ENCODE assay signal across 10 mouse cellular contexts in genomic region chr9:99632264-99632663, GRCm38 (mm10). TPM values are rescaled to one million over a fixed set of nuclear protein-coding genes. Genes with fewer than 3 reads are reported as not detected.
DNase-seq lines count a peak whose midpoint lies in the region; ATAC-seq lines count a peak whose summit lies in the region.
"Had no signal": no experiment of that assay in that cellular context is flagged by ENCODE, and none has a peak within 500 bp of the region (broad histone marks: within the 10 kb centered on the region; RNA-seq: fewer than 3 reads in every experiment).

No protein-coding gene starts in this region.

- peak overlapping the region; percentile 63; the same call in 1 of the 2 replicates for H3K4me3 ChIP-seq in embryonic facial prominence, embryonic 15.5 days (replicated peaks)
- peak overlapping the region; percentile 10; the same call in 1 of the 2 replicates for H3K4me3 ChIP-seq in midbrain, embryonic 12.5 days

- H3K4me2 ChIP-seq in embryonic facial prominence, embryonic 15.5 days (replicated peaks), result peak overlapping the region; percentile 38
- peak overlapping the region; percentile 32 for H3K4me2 ChIP-seq in midbrain, embryonic 12.5 days (replicated peaks)

- peaks cover 33% of the 10 kb centered on the region for H3K4me1 ChIP-seq in embryonic facial prominence, embryonic 15.5 days
- peaks cover 32% of the 10 kb centered on the region for H3K4me1 ChIP-seq in midbrain, embryonic 12.5 days

- H3K36me3 ChIP-seq in embryonic facial prominence, embryonic 15.5 days, result peaks cover 39% of the 10 kb centered on the region
- H3K36me3 ChIP-seq in midbrain, embryonic 12.5 days, result peaks cover 12% of the 10 kb centered on the region
- H3K36me3 ChIP-seq: G1E had no signal

- peak overlapping the region; percentile 61 for H3K27ac ChIP-seq in embryonic facial prominence, embryonic 15.5 days (replicated peaks)
- H3K27ac ChIP-seq in midbrain, embryonic 12.5 days (replicated peaks), result 0 out of 2 replicates have a peak overlapping the region, but pooled peaks have one; percentile 30

- DNase-seq in layer of hippocampus, postnatal 10 days (ENCODE audit: low spot score in 2 of 2), result peak; percentile 25 to 34
- no peak for DNase-seq in layer of hippocampus, adult 9-11 months
- DNase-seq in kidney, adult 18-20 months, result peak; percentile 61
- DNase-seq in adrenal gland, postnatal 4 days (ENCODE audit: low spot score in 2 of 2), result no peak
- DNase-seq in ovary, postnatal 10 days (ENCODE audit: low spot score), result no peak

- ATAC-seq in embryonic facial prominence, embryonic 15.5 days (ENCODE audit: insufficient number of reproducible peaks, low FRiP score, low TSS enrichment, low read depth), result peak; percentile 44; the same call in 1 of the 2 replicates
- ATAC-seq in midbrain, embryonic 12.5 days (ENCODE audit: low FRiP score, low read depth), result no peak
- no peak for ATAC-seq in inflammation-experienced regulatory T-cells, adult 6 months

- no peak overlapping the region for H3K9ac ChIP-seq in embryonic facial prominence, embryonic 15.5 days
- no peak overlapping the region for H3K9ac ChIP-seq in midbrain, embryonic 12.5 days (replicated peaks)

- WGBS in embryonic facial prominence, embryonic 15.5 days, result 31% methylated on average over 8 of the region's 8 CpGs
- WGBS in midbrain, embryonic 12.5 days, result 40% methylated on average over 8 of the region's 8 CpGs

- H3K27me3 ChIP-seq in embryonic facial prominence, embryonic 15.5 days, result no peaks in the 10 kb centered on the region
- H3K27me3 ChIP-seq in midbrain, embryonic 12.5 days, result no peaks in the 10 kb centered on the region

- no peaks in the 10 kb centered on the region for H3K9me3 ChIP-seq in embryonic facial prominence, embryonic 15.5 days (replicated peaks)
- H3K9me3 ChIP-seq in midbrain, embryonic 12.5 days, result no peaks in the 10 kb centered on the region
- H3K9me3 ChIP-seq: G1E had no signal

RNA-seq across cellular contexts. Expression of gene Dzip1l, which starts 3.0 kb away (rescaled TPM):
- 10 to 100 TPM; 23.8 to 24.6 TPM for total RNA-seq in layer of hippocampus, postnatal 10 days (2021)
- polyA plus RNA-seq in embryonic facial prominence, embryonic 15.5 days (2015; fragmentation: Nextera tagmentation; extraction: Ambion mirVana), result 26.7 and 29.1 TPM in 2 replicates
- 19.0 and 21.2 TPM in 2 replicates for polyA plus RNA-seq in midbrain, embryonic 12.5 days (2016; fragmentation: Nextera tagmentation; extraction: Ambion mirVana)
- 10 to 100 TPM; 11.2 to 15.6 TPM for total RNA-seq in adrenal gland, postnatal 4 days (2021)
- polyA plus RNA-seq in inflammation-experienced regulatory T-cells, adult 6 months (2017; shearing (Covaris generic)), result not detected
- total RNA-seq: neutrophil, adult 5-6 weeks had no signal
- polyA plus RNA-seq: G1E had no signal

RNA-seq across cellular contexts. Expression of gene A4gnt, which starts 20.0 kb away (rescaled TPM):
- not detected for total RNA-seq in layer of hippocampus, postnatal 10 days (2021)
- not detected in 2 replicates for polyA plus RNA-seq in embryonic facial prominence, embryonic 15.5 days (2015; fragmentation: Nextera tagmentation; extraction: Ambion mirVana)
- not detected in 2 replicates for polyA plus RNA-seq in midbrain, embryonic 12.5 days (2016; fragmentation: Nextera tagmentation; extraction: Ambion mirVana)
- total RNA-seq in adrenal gland, postnatal 4 days (2021), result under 1 TPM in 1 of 2 experiments, not detected in 1; 0.20 TPM
- polyA plus RNA-seq in inflammation-experienced regulatory T-cells, adult 6 months (2017; shearing (Covaris generic)), result not detected
- total RNA-seq: neutrophil, adult 5-6 weeks had no signal
- polyA plus RNA-seq: G1E had no signal

RNA-seq across cellular contexts. Expression of gene Dbr1, which starts 56.7 kb away (rescaled TPM):
- 10 to 100 TPM; 12.4 to 13.0 TPM for total RNA-seq in layer of hippocampus, postnatal 10 days (2021)
- 23.4 and 27.2 TPM in 2 replicates for polyA plus RNA-seq in embryonic facial prominence, embryonic 15.5 days (2015; fragmentation: Nextera tagmentation; extraction: Ambion mirVana)
- 31.1 and 34.2 TPM in 2 replicates for polyA plus RNA-seq in midbrain, embryonic 12.5 days (2016; fragmentation: Nextera tagmentation; extraction: Ambion mirVana)
- total RNA-seq in adrenal gland, postnatal 4 days (2021), result 10 to 100 TPM; 18.8 to 21.2 TPM
- 10 to 100 TPM; 20.6 to 35.6 (median 24.4) TPM for polyA plus RNA-seq in inflammation-experienced regulatory T-cells, adult 6 months (2017; shearing (Covaris generic))

Comparison
In these comparisons a context has a peak if more than half of its experiments do, and no peak if none do; other contexts are left out.
1. DNase-seq: peak in layer of hippocampus, postnatal 10 days (2 of 2) and kidney, adult 18-20 months (single experiment); none in layer of hippocampus, adult 9-11 months (single experiment), adrenal gland, postnatal 4 days (0 of 2) and ovary, postnatal 10 days (single experiment).
2. RNA of gene Dzip1l, which starts 3.0 kb away (polyA plus RNA-seq): 26.7 to 29.1 TPM in embryonic facial prominence, embryonic 15.5 days and 19.0 to 21.2 TPM in midbrain, embryonic 12.5 days; not detected in inflammation-experienced regulatory T-cells, adult 6 months; every median in the first group is over 10 times any median in the second.